Mouse (Mus musculus): Measurements from ENCODE around the gene Tmem87a. TPM values are rescaled to one million over a fixed set of nuclear protein-coding genes. Genes with fewer than 3 reads are reported as not detected.

Tmem87a gene
- polyA plus RNA-seq, 1 experiment = 47.5 TPM

- Histone ChIP-seq H3K9ac (ENCODE audit: low read depth, poor library complexity, severe bottlenecking) (no peak overlapping the region), H3K27ac (ENCODE audit: insufficient read depth, low read length) (no peak overlapping the region), H3K27me3 (ENCODE audit: control insufficient read depth, insufficient read depth, low read length, poor library complexity, severe bottlenecking) (no peaks in the 10 kb centered on the region), H3K36me3 (ENCODE audit: control insufficient read depth, insufficient read depth, low read length, poor library complexity, severe bottlenecking) (peaks cover 18% of the 10 kb centered on the region), H3K9me3 (replicated peaks; ENCODE audit: control insufficient read depth, insufficient read depth, low read length, poor library complexity, severe bottlenecking) (no peaks in the 10 kb centered on the region), H3K4me3 (ENCODE audit: low read depth, low read length) (no peak overlapping the region), H3K4me1 (ENCODE audit: control insufficient read depth, insufficient read depth, low read length) (no peaks in the 10 kb centered on the region)
- no peak for TF ChIP-seq CTCF (IDR thresholded peaks at IDR 0.05; ENCODE audit: low read depth, low read length)
- TF ChIP-seq EP300 (IDR thresholded peaks at IDR 0.05; ENCODE audit: insufficient read depth, low read depth, low read length) = no peak
Observed at GRCm38 (mm10) chr2:120387291-120387690, 16.6 kb downstream of the Tmem87a start.

GRCm38 (mm10) chr2:120386264-120386663, 17.6 kb downstream of the Tmem87a start:
- no peak overlapping the region for H3K27ac ChIP-seq (ENCODE audit: insufficient read depth, low read length)
- peaks cover 20% of the 10 kb centered on the region for H3K36me3 ChIP-seq (ENCODE audit: control insufficient read depth, insufficient read depth, low read length, poor library complexity, severe bottlenecking)
- H3K4me1 ChIP-seq (ENCODE audit: control insufficient read depth, insufficient read depth, low read length) = no peaks in the 10 kb centered on the region
- no peaks in the 10 kb centered on the region for H3K27me3 ChIP-seq (ENCODE audit: control insufficient read depth, insufficient read depth, low read length, poor library complexity, severe bottlenecking)
- no peak overlapping the region for H3K9ac ChIP-seq (ENCODE audit: low read depth, poor library complexity, severe bottlenecking)
- no peaks in the 10 kb centered on the region for H3K9me3 ChIP-seq (replicated peaks; ENCODE audit: control insufficient read depth, insufficient read depth, low read length, poor library complexity, severe bottlenecking)
- H3K4me3 ChIP-seq (ENCODE audit: low read depth, low read length) = no peak overlapping the region
- TF ChIP-seq CTCF (IDR thresholded peaks at IDR 0.05; ENCODE audit: low read depth, low read length) (no peak), POLR2A (IDR thresholded peaks at IDR 0.05; ENCODE audit: insufficient read depth, low read length) (no peak), EP300 (IDR thresholded peaks at IDR 0.05; ENCODE audit: insufficient read depth, low read depth, low read length) (no peak)

- Histone ChIP-seq H3K4me1 (ENCODE audit: control insufficient read depth, insufficient read depth, low read length) (no peaks in the 10 kb centered on the region), H3K36me3 (ENCODE audit: control insufficient read depth, insufficient read depth, low read length, poor library complexity, severe bottlenecking) (peaks cover 17% of the 10 kb centered on the region), H3K9me3 (replicated peaks; ENCODE audit: control insufficient read depth, insufficient read depth, low read length, poor library complexity, severe bottlenecking) (no peaks in the 10 kb centered on the region), H3K4me3 (ENCODE audit: low read depth, low read length) (no peak overlapping the region), H3K27ac (ENCODE audit: insufficient read depth, low read length) (no peak overlapping the region), H3K27me3 (ENCODE audit: control insufficient read depth, insufficient read depth, low read length, poor library complexity, severe bottlenecking) (no peaks in the 10 kb centered on the region), H3K9ac (ENCODE audit: low read depth, poor library complexity, severe bottlenecking) (no peak overlapping the region)
- TF ChIP-seq CTCF (IDR thresholded peaks at IDR 0.05; ENCODE audit: low read depth, low read length) (no peak), POLR2A (IDR thresholded peaks at IDR 0.05; ENCODE audit: insufficient read depth, low read length) (no peak)
Observed at GRCm38 (mm10) chr2:120373858-120374257, 30.1 kb downstream of the Tmem87a start.

GRCm38 (mm10) chr2:120367416-120368207, 36.3 kb downstream of the Tmem87a start:
- no peaks in the 10 kb centered on the region for H3K27me3 ChIP-seq (ENCODE audit: control insufficient read depth, insufficient read depth, low read length, poor library complexity, severe bottlenecking)
- no peak for TF ChIP-seq CTCF (IDR thresholded peaks at IDR 0.05; ENCODE audit: low read depth, low read length)
- TF ChIP-seq EP300 (IDR thresholded peaks at IDR 0.05; ENCODE audit: insufficient read depth, low read depth, low read length) = no peak
- no peak for TF ChIP-seq POLR2A (IDR thresholded peaks at IDR 0.05; ENCODE audit: insufficient read depth, low read length)
- H3K36me3 ChIP-seq (ENCODE audit: control insufficient read depth, insufficient read depth, low read length, poor library complexity, severe bottlenecking) = peaks cover 21% of the 10 kb centered on the region
- no peak overlapping the region for H3K9ac ChIP-seq (ENCODE audit: low read depth, poor library complexity, severe bottlenecking)
- H3K27ac ChIP-seq (ENCODE audit: insufficient read depth, low read length) = no peak overlapping the region
- no peaks in the 10 kb centered on the region for H3K9me3 ChIP-seq (replicated peaks; ENCODE audit: control insufficient read depth, insufficient read depth, low read length, poor library complexity, severe bottlenecking)
- H3K4me1 ChIP-seq (ENCODE audit: control insufficient read depth, insufficient read depth, low read length) = no peaks in the 10 kb centered on the region
- no peak overlapping the region for H3K4me3 ChIP-seq (ENCODE audit: low read depth, low read length)

- no peaks in the 10 kb centered on the region for H3K4me1 ChIP-seq (ENCODE audit: control insufficient read depth, insufficient read depth, low read length)
- no peak overlapping the region for H3K4me3 ChIP-seq (ENCODE audit: low read depth, low read length)
- H3K27me3 ChIP-seq (ENCODE audit: control insufficient read depth, insufficient read depth, low read length, poor library complexity, severe bottlenecking) = no peaks in the 10 kb centered on the region
- no peak overlapping the region for H3K27ac ChIP-seq (ENCODE audit: insufficient read depth, low read length)
- H3K36me3 ChIP-seq (ENCODE audit: control insufficient read depth, insufficient read depth, low read length, poor library complexity, severe bottlenecking) = peaks cover 24% of the 10 kb centered on the region
- no peak overlapping the region for H3K9ac ChIP-seq (ENCODE audit: low read depth, poor library complexity, severe bottlenecking)
- no peak for TF ChIP-seq CTCF (IDR thresholded peaks at IDR 0.05; ENCODE audit: low read depth, low read length)
- no peak for TF ChIP-seq POLR2A (IDR thresholded peaks at IDR 0.05; ENCODE audit: insufficient read depth, low read length)
- no peak for TF ChIP-seq EP300 (IDR thresholded peaks at IDR 0.05; ENCODE audit: insufficient read depth, low read depth, low read length)
- H3K9me3 ChIP-seq (replicated peaks; ENCODE audit: control insufficient read depth, insufficient read depth, low read length, poor library complexity, severe bottlenecking) = no peaks in the 10 kb centered on the region
Observed at GRCm38 (mm10) chr2:120366501-120366900, 37.4 kb downstream of the Tmem87a start.

- Histone ChIP-seq H3K27ac (ENCODE audit: insufficient read depth, low read length) (no peak overlapping the region), H3K4me1 (ENCODE audit: control insufficient read depth, insufficient read depth, low read length) (no peaks in the 10 kb centered on the region), H3K27me3 (ENCODE audit: control insufficient read depth, insufficient read depth, low read length, poor library complexity, severe bottlenecking) (no peaks in the 10 kb centered on the region), H3K4me3 (ENCODE audit: low read depth, low read length) (no peak overlapping the region), H3K9me3 (replicated peaks; ENCODE audit: control insufficient read depth, insufficient read depth, low read length, poor library complexity, severe bottlenecking) (no peaks in the 10 kb centered on the region), H3K36me3 (ENCODE audit: control insufficient read depth, insufficient read depth, low read length, poor library complexity, severe bottlenecking) (peaks cover 24% of the 10 kb centered on the region), H3K9ac (ENCODE audit: low read depth, poor library complexity, severe bottlenecking) (no peak overlapping the region)
- TF ChIP-seq EP300 (IDR thresholded peaks at IDR 0.05; ENCODE audit: insufficient read depth, low read depth, low read length) = no peak
- no peak for TF ChIP-seq POLR2A (IDR thresholded peaks at IDR 0.05; ENCODE audit: insufficient read depth, low read length)
- TF ChIP-seq CTCF (IDR thresholded peaks at IDR 0.05; ENCODE audit: low read depth, low read length) = no peak
Observed at GRCm38 (mm10) chr2:120360425-120360824, 43.5 kb downstream of the Tmem87a start.
